Mouse (Mus musculus) intestine, postnatal 0 days (tissue): ENCODE results near the gene Trp53rkb. TPM values are rescaled to one million over a fixed set of nuclear protein-coding genes. Genes with fewer than 3 reads are reported as not detected.

Source experiments
- ATAC-seq: fragments of 200-750 bp; cut with Nextera tagmentation; 2 replicates; pipeline ENCODE4 v1.8.0; 2017; ENCODE audit warnings: mild to moderate bottlenecking, moderate TSS enrichment, moderate library complexity
- H3K27ac ChIP-seq: fragments of 300-500 bp; sonication (generic); 2 replicates; pipeline ENCODE4 v1.5.1; 2014; ENCODE audit warnings: mild to moderate bottlenecking, low read depth, low read length, moderate library complexity
- H3K27me3 ChIP-seq: fragments of 300-500 bp; sonication (generic); replicated peaks from 2 replicates; pipeline ENCODE4 v1.6.1; 2014; ENCODE audit warnings: low read length, mixed read lengths; ENCODE audit not compliant: control insufficient read depth, insufficient read depth
- H3K36me3 ChIP-seq: fragments of 300-500 bp; sonication (generic); 2 replicates; pipeline ENCODE4 v1.6.1; 2014; ENCODE audit warnings: mild to moderate bottlenecking, moderate library complexity; ENCODE audit not compliant: control insufficient read depth, insufficient read depth
- H3K4me1 ChIP-seq: fragments of 300-500 bp; sonication (generic); replicated peaks from 2 replicates; pipeline ENCODE4 v1.6.1; 2014; ENCODE audit warnings: antibody characterized with exemption, low read length, mixed read lengths; ENCODE audit not compliant: control insufficient read depth, insufficient read depth
- H3K4me2 ChIP-seq: fragments of 300-500 bp; sonication (generic); replicated peaks from 2 replicates; pipeline ENCODE4 v1.6.1; 2014; ENCODE audit warnings: low read depth, mild to moderate bottlenecking, moderate library complexity
- H3K4me3 ChIP-seq: fragments of 300-500 bp; sonication (generic); 2 replicates; pipeline ENCODE4 v1.5.1; 2014; ENCODE audit warnings: low read depth, low read length
- H3K9ac ChIP-seq: fragments of 300-500 bp; sonication (generic); 2 replicates; pipeline ENCODE4 v1.6.1; 2014; ENCODE audit warnings: mild to moderate bottlenecking, low read depth, low read length
- H3K9me3 ChIP-seq: fragments of 300-500 bp; sonication (generic); 2 replicates; pipeline ENCODE4 v1.6.1; 2016; ENCODE audit warnings: mixed run types; ENCODE audit not compliant: control insufficient read depth
- CTCF ChIP-seq: sonication (generic); IDR thresholded peaks from 2 replicates; pipeline ENCODE4 v1.5.1; 2016; ENCODE audit warnings: low read depth, mild to moderate bottlenecking, control low read depth, antibody characterized with exemption, moderate library complexity
- WGBS: fragments of 180-500 bp; shearing (Covaris S2); extraction: QIAGEN DNeasy Blood & Tissue Kit; methylation state at CpG from one replicate; pipeline ENCODE4 v1.1.7; 2014; 5-methylcytosine and 5-hydroxymethylcytosine counted together
- polyA plus RNA-seq: library from polyadenylated mRNA; unstranded; fragments of >200 nt; fragmentation: Nextera tagmentation; extraction: Ambion mirVana; gene quantifications from 2 replicates; pipeline ENCODE4 v1.2.1, GENCODE M21; 2015

Gene Trp53rkb
- polyA plus RNA-seq, 1 experiment from 2014 or later: 3.7 TPM

- Histone ChIP-seq H3K9me3 (no peaks in the 10 kb centered on the region), H3K4me1 (no peaks in the 10 kb centered on the region), H3K27ac (no peak overlapping the region), H3K27me3 (no peaks in the 10 kb centered on the region), H3K9ac (no peak overlapping the region), H3K36me3 (no peaks in the 10 kb centered on the region), H3K4me2 (no peak overlapping the region), H3K4me3 (no peak overlapping the region)
- 92% methylated on average over 10 of the region's 10 CpGs for WGBS
- no peak for TF ChIP-seq CTCF
- no peak for ATAC-seq
Observed at GRCm38 (mm10) chr2:166774275-166774674, 18.1 kb upstream of the Trp53rkb start.

GRCm38 (mm10) chr2:166775357-166775893 lies 16.9 kb upstream of the Trp53rkb start:
- Histone ChIP-seq H3K4me3 (no peak overlapping the region), H3K27ac (no peak overlapping the region), H3K27me3 (no peaks in the 10 kb centered on the region), H3K4me2 (no peak overlapping the region), H3K9ac (no peak overlapping the region), H3K36me3 (no peaks in the 10 kb centered on the region), H3K9me3 (no peaks in the 10 kb centered on the region), H3K4me1 (no peaks in the 10 kb centered on the region)
- TF ChIP-seq CTCF: 0 out of 2 replicates have a peak, but pooled peaks have one; percentile 18
- 76% methylated on average over 11 of the region's 11 CpGs for WGBS
- no peak for ATAC-seq

GRCm38 (mm10) chr2:166776272-166776671 lies 16.1 kb upstream of the Trp53rkb start:
- WGBS: 38% methylated on average over 2 of the region's 2 CpGs

GRCm38 (mm10) chr2:166779956-166780355 lies 12.4 kb upstream of the Trp53rkb start:
- no peak overlapping the region for H3K9ac ChIP-seq
- H3K4me3 ChIP-seq: no peak overlapping the region
- no peaks in the 10 kb centered on the region for H3K4me1 ChIP-seq
- H3K27ac ChIP-seq: no peak overlapping the region
- no peaks in the 10 kb centered on the region for H3K36me3 ChIP-seq
- no peak for ATAC-seq
- 83% methylated on average over 8 of the region's 8 CpGs for WGBS
- no peaks in the 10 kb centered on the region for H3K27me3 ChIP-seq
- H3K4me2 ChIP-seq: no peak overlapping the region
- no peaks in the 10 kb centered on the region for H3K9me3 ChIP-seq
- no peak for TF ChIP-seq CTCF

More at GRCm38 (mm10) chr2:166776272-166776671, 16.1 kb upstream of the Trp53rkb start:
- Histone ChIP-seq H3K4me2 (no peak overlapping the region), H3K36me3 (no peaks in the 10 kb centered on the region), H3K27me3 (no peaks in the 10 kb centered on the region), H3K9me3 (no peaks in the 10 kb centered on the region), H3K4me1 (no peaks in the 10 kb centered on the region), H3K4me3 (no peak overlapping the region), H3K9ac (no peak overlapping the region), H3K27ac (no peak overlapping the region)
- no peak for ATAC-seq
- TF ChIP-seq CTCF: peak; percentile 51

GRCm38 (mm10) chr2:166780980-166781578 lies 11.3 kb upstream of the Trp53rkb start:
- H3K9ac ChIP-seq: no peak overlapping the region
- H3K9me3 ChIP-seq: no peaks in the 10 kb centered on the region
- no peak overlapping the region for H3K4me2 ChIP-seq
- peak; percentile 98 for TF ChIP-seq CTCF
- no peaks in the 10 kb centered on the region for H3K27me3 ChIP-seq
- no peak overlapping the region for H3K27ac ChIP-seq
- 14% methylated on average over 9 of the region's 9 CpGs for whole genome bisulfite sequencing
- H3K36me3 ChIP-seq: no peaks in the 10 kb centered on the region
- no peaks in the 10 kb centered on the region for H3K4me1 ChIP-seq
- H3K4me3 ChIP-seq: no peak overlapping the region
- no peak for ATAC-seq

- no peaks in the 10 kb centered on the region for H3K36me3 ChIP-seq
- H3K4me1 ChIP-seq: no peaks in the 10 kb centered on the region
- 83% methylated on average over 6 of the region's 6 CpGs for WGBS
- no peaks in the 10 kb centered on the region for H3K27me3 ChIP-seq
- H3K4me3 ChIP-seq: no peak overlapping the region
- ATAC-seq: no peak
- no peak overlapping the region for H3K9ac ChIP-seq
- peak; percentile 57 for TF ChIP-seq CTCF
- no peak overlapping the region for H3K27ac ChIP-seq
- no peak overlapping the region for H3K4me2 ChIP-seq
- H3K9me3 ChIP-seq: no peaks in the 10 kb centered on the region
Observed at GRCm38 (mm10) chr2:166784376-166784775, 8.0 kb upstream of the Trp53rkb start.
